Mouse (Mus musculus) ES-E14 (cell line): ENCODE data around the gene Kifc3. TPM values are rescaled to one million over a fixed set of nuclear protein-coding genes. Genes with fewer than 3 reads are reported as not detected.
A peak's percentile ranks its signal among the peaks of the same experiment; 100 is the strongest.
"Not testable (repeated sequence)": the region's sequence is repeated elsewhere in the genome, so short reads cannot be mapped to it uniquely, and the experiment has no call there.

ENCODE experiments used
- DNase-seq: peaks from one replicate; pipeline ENCODE4 v3.0.0-alpha.2; 2013; ENCODE audit warnings: low read depth, low spot score
- H3K27ac ChIP-seq: 2 replicates; pipeline ENCODE4 v1.5.1; 2012; ENCODE audit warnings: low read depth, mild to moderate bottlenecking, low read length, moderate library complexity, mixed read lengths; ENCODE audit not compliant: poor library complexity, insufficient read depth, severe bottlenecking
- H3K36me3 ChIP-seq: 2 replicates; pipeline ENCODE4 v1.6.1; 2012; ENCODE audit warnings: mild to moderate bottlenecking, low read length, moderate library complexity, mixed read lengths; ENCODE audit not compliant: control insufficient read depth, poor library complexity, insufficient read depth, severe bottlenecking
- H3K4me1 ChIP-seq, 2 experiments: fragments of 150-350 bp in 1 of 2; sonication (generic) in 1 of 2; 2 replicates each; pipeline ENCODE4 v1.6.1; 2012; ENCODE audit warnings: low read length in 2 of 2, mild to moderate bottlenecking in 1 of 2, mixed read lengths in 1 of 2; ENCODE audit not compliant: control insufficient read depth in 2 of 2, insufficient read depth in 2 of 2, poor library complexity in 1 of 2
- H3K4me3 ChIP-seq, 2 experiments: fragments of 150-350 bp in 1 of 2; sonication (generic) in 1 of 2; 2 replicates each; pipeline ENCODE4 v1.5.1; 2012; ENCODE audit warnings: low read length in 2 of 2, low read depth in 1 of 2, mild to moderate bottlenecking in 1 of 2, mixed read lengths in 1 of 2; ENCODE audit not compliant: insufficient read depth in 1 of 2, poor library complexity in 1 of 2, severe bottlenecking in 1 of 2
- H3K9ac ChIP-seq: 2 replicates; pipeline ENCODE4 v1.6.1; 2012; ENCODE audit warnings: low read depth, mild to moderate bottlenecking, low read length, mixed read lengths; ENCODE audit not compliant: poor library complexity, insufficient read depth, severe bottlenecking
- H3K9me3 ChIP-seq: fragments of 150-350 bp; sonication (generic); 2 replicates; pipeline ENCODE4 v1.6.1; 2012; ENCODE audit warnings: low read depth, mild to moderate bottlenecking, low read length; ENCODE audit not compliant: control insufficient read depth, insufficient read depth
- CHD2 ChIP-seq: IDR thresholded peaks from 2 replicates; pipeline ENCODE4 v1.6.1; 2014; ENCODE audit warnings: mild to moderate bottlenecking, low read depth, low read length, inconsistent platforms
- HCFC1 ChIP-seq: IDR thresholded peaks from 2 replicates; pipeline ENCODE4 v1.6.1; 2012; ENCODE audit warnings: low read length, inconsistent platforms, borderline replicate concordance; ENCODE audit not compliant: insufficient read depth
- MAFK ChIP-seq: IDR thresholded peaks from 2 replicates; pipeline ENCODE4 v1.6.1; 2014; ENCODE audit warnings: mild to moderate bottlenecking, low read depth, low read length, inconsistent platforms; ENCODE audit not compliant: insufficient read depth
- ZC3H11A ChIP-seq: IDR thresholded peaks from 2 replicates; pipeline ENCODE4 v1.6.1; 2012; ENCODE audit warnings: low read depth, mild to moderate bottlenecking, inconsistent platforms, low read length, borderline replicate concordance
- ZNF384 ChIP-seq: IDR thresholded peaks from 2 replicates; pipeline ENCODE4 v1.6.1; 2012; ENCODE audit warnings: low read depth, low read length, inconsistent platforms
- in situ Hi-C, 2 experiments: fragments of 600-800 bp; cut with MboI; formaldehyde crosslinking; loops; one replicate each; pipeline ENCODE4 v1.15.1; 2025; ENCODE audit warnings: low sequenced_read_pairs in 2 of 2, inconsistent platforms in 1 of 2; ENCODE audit not compliant: unreplicated experiment in 2 of 2
- total RNA-seq: library from RNA; depleted of rRNA; stranded (reverse); fragments of 300-350 nt; gene quantifications from 2 replicates; pipeline ENCODE4 v1.2.3, GENCODE M21; 2012

The Kifc3 gene
- total RNA-seq, 1 experiment, result 45.6 TPM

- no peaks in the 10 kb centered on the region for H3K9me3 ChIP-seq
- no peaks in the 10 kb centered on the region for H3K36me3 ChIP-seq
- in situ Hi-C loops, result loop anchor here in 1 of 2 experiments (10.0 kb wide), 1 partner anchor 291 kb away; no protein-coding TSS in a partner anchor
- H3K9ac ChIP-seq, result no peak overlapping the region
- no peak overlapping the region for H3K4me3 ChIP-seq
- H3K4me1 ChIP-seq, result no peaks in the 10 kb centered on the region
- DNase-seq, result peak; percentile 63
- no peak overlapping the region for H3K27ac ChIP-seq
- no peak for TF ChIP-seq HCFC1
- peak; percentile 39; the same call in 1 of the 2 replicates for TF ChIP-seq ZC3H11A
Observed at GRCm38 (mm10) chr8:95235683-95236082, 33.1 kb upstream of the Kifc3 start.

- H3K9ac ChIP-seq, DNase-seq, H3K9me3 ChIP-seq, H3K4me1 ChIP-seq, H3K27ac ChIP-seq, H3K36me3 ChIP-seq, H3K4me3 ChIP-seq: not testable (repeated sequence)
- in situ Hi-C loops, result loop anchor here in 1 of 2 experiments (10.0 kb wide), 1 partner anchor 285 kb away; no protein-coding TSS in a partner anchor
Observed at GRCm38 (mm10) chr8:95230086-95230485, 27.5 kb upstream of the Kifc3 start.

- TF ChIP-seq ZC3H11A (no peak), ZNF384 (no peak), CHD2 (no peak), MAFK (no peak)
- DNase-seq, result no peak
- Histone ChIP-seq H3K27ac (no peak overlapping the region), H3K36me3 (no peaks in the 10 kb centered on the region), H3K9ac (no peak overlapping the region), H3K4me1 (0 out of 4 replicates have a peak, but pooled peaks cover 0 to 2% of the 10 kb centered on the region in 2 experiments), H3K9me3 (no peaks in the 10 kb centered on the region; the same call in 1 of the 2 replicates), H3K4me3 (no peak overlapping the region)
- in situ Hi-C loops, result no loop called here
Observed at GRCm38 (mm10) chr8:95227151-95227468, 24.5 kb upstream of the Kifc3 start.

GRCm38 (mm10) chr8:95226251-95227150 lies 23.9 kb upstream of the Kifc3 start:
- in situ Hi-C loops, result no loop called here
- no peak for DNase-seq
- no peak overlapping the region for H3K4me3 ChIP-seq
- H3K27ac ChIP-seq, result no peak overlapping the region
- no peaks in the 10 kb centered on the region; the same call in 1 of the 2 replicates for H3K9me3 ChIP-seq
- TF ChIP-seq CHD2 (no peak), ZC3H11A (no peak), HCFC1 (no peak), MAFK (no peak), ZNF384 (no peak)
- no peaks in the 10 kb centered on the region for H3K36me3 ChIP-seq
- H3K9ac ChIP-seq, result no peak overlapping the region
- H3K4me1 ChIP-seq, result 0 out of 4 replicates have a peak, but pooled peaks cover 0 to 2% of the 10 kb centered on the region in 2 experiments

DNA sequence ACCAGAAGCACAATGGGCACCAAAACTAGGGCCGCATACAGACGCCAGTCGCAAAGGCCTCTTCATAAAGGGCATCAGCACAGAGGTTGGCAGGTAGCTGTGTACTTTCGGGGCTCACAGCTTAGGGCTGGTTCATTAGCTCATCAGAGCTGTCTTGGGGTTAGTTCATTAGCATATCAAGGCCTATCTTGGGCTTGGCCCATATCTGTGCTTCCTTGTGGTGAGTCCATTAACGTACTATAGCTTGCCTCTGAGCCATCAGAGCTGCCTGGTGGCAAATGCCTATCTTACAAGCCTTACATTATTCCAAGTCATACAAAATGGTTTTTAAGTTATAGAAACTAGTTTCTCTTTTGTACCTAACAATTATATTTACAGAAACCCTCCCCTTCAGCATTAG lies 21.4 kb upstream of the Kifc3 start:
- H3K27ac ChIP-seq, result no peak overlapping the region
- no peak for TF ChIP-seq MAFK
- no peaks in the 10 kb centered on the region for H3K36me3 ChIP-seq
- no peak for DNase-seq
- H3K9me3 ChIP-seq, result no peaks in the 10 kb centered on the region
- in situ Hi-C loops, result loop anchor here in 1 of 2 experiments (25.0 kb wide), 1 partner anchor 112 kb away; no protein-coding TSS in a partner anchor
- H3K4me1 ChIP-seq, result 0 out of 4 replicates have a peak, but pooled peaks cover 0 to 2% of the 10 kb centered on the region in 2 experiments
- H3K4me3 ChIP-seq, result no peak overlapping the region
- no peak overlapping the region for H3K9ac ChIP-seq
